Mouse (Mus musculus) heart, adult 2 months (tissue): ENCODE data around the gene Fads6.

ENCODE experiments used
- CTCF ChIP-seq: fragments of 200-600 bp; IDR thresholded peaks from 2 replicates; pipeline ENCODE4 v1.8.1; 2022; ENCODE audit warnings: antibody characterized with exemption, mild to moderate bottlenecking, moderate library complexity
- POLR2A ChIP-seq: fragments of 200-500 bp; IDR thresholded peaks from 2 replicates; pipeline ENCODE4 v1.6.1; 2011; ENCODE audit warnings: mild to moderate bottlenecking, low read depth, low read length, control low read depth; ENCODE audit not compliant: insufficient read depth

DNA sequence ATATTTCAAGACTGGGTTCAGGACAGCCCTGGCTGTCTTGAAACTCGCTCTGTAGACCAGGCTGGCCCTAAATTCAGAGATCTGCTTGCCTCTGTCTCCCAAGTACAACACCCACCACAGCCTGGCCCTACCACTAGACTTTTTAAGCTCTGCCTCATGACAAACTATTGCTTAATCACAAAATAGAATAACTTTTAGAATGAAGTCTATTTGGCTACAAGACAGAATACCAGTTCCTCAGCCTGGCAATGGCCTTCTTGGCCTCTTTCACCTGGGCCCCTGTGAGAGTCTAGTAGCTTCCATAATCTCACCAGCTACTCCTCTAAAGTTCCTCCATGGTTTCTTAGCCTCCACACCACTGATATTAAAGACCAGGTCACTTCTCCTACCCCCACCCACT is 7.1 kb downstream of the Fads6 start:
- TF ChIP-seq CTCF (no peak), POLR2A (no peak)
